Mouse (Mus musculus): ENCODE data around the gene Cfdp1. TPM values are rescaled to one million over a fixed set of nuclear protein-coding genes. Genes with fewer than 3 reads are reported as not detected.

Cfdp1 gene
- polyA plus RNA-seq, 1 experiment from 2014 or later = 206 TPM

DNA sequence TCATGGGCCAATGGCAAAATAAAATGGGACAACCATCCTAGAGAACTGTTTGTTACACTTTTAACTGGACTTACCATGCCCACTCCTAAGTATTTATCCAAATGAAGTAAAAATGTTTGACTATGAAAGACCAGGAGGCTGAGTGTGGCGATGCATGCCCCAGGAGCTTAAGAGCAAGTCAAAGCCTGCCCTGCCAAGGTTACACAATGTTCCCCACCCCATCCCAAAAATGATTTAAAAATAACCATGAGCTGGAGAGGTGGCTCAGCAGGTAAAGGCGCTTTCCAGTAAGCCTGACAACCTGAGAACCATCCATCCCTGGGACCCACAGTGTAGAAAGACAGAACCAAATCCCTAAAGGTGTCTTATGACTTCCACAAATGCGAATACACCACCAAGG is 35.5 kb downstream of the Cfdp1 start:
- Histone ChIP-seq H3K4me3 (ENCODE audit: low read depth, low read length) (no peak overlapping the region), H3K4me2 (ENCODE audit: low read depth, low read length, severe bottlenecking) (no peak overlapping the region), H3K9ac (ENCODE audit: low read length) (no peak overlapping the region), H3K36me3 (ENCODE audit: control insufficient read depth, insufficient read depth, low read length) (no peaks in the 10 kb centered on the region; the same call in 1 of the 2 replicates), H3K27me3 (ENCODE audit: control insufficient read depth, insufficient read depth, low read length) (no peaks in the 10 kb centered on the region), H3K27ac (ENCODE audit: low read depth, low read length) (no peak overlapping the region), H3K9me3 (ENCODE audit: control insufficient read depth, low read length) (no peaks in the 10 kb centered on the region), H3K4me1 (replicated peaks; ENCODE audit: control insufficient read depth, insufficient read depth, low read length) (no peaks in the 10 kb centered on the region)
- DNase-seq (ENCODE audit: low spot score) (no peak), ATAC-seq (replicated peaks; ENCODE audit: low FRiP score) (no peak)
- 90% methylated on average over 3 of the region's 3 CpGs for WGBS

GRCm38 (mm10) chr8:111815078-111815477 is 39.0 kb downstream of the Cfdp1 start:
- ATAC-seq (replicated peaks; ENCODE audit: low FRiP score) = no peak
- H3K4me1 ChIP-seq (replicated peaks; ENCODE audit: control insufficient read depth, insufficient read depth, low read length) = no peaks in the 10 kb centered on the region
- no peak overlapping the region for H3K9ac ChIP-seq (ENCODE audit: low read length)
- DNase-seq (ENCODE audit: low spot score) = no peak
- WGBS = 85% methylated on average over 4 of the region's 4 CpGs
- H3K27me3 ChIP-seq (ENCODE audit: control insufficient read depth, insufficient read depth, low read length) = no peaks in the 10 kb centered on the region
- no peak overlapping the region for H3K4me3 ChIP-seq (ENCODE audit: low read depth, low read length)
- no peak overlapping the region for H3K27ac ChIP-seq (ENCODE audit: low read depth, low read length)
- H3K4me2 ChIP-seq (ENCODE audit: low read depth, low read length, severe bottlenecking) = no peak overlapping the region
- H3K9me3 ChIP-seq (ENCODE audit: control insufficient read depth, low read length) = no peaks in the 10 kb centered on the region
- H3K36me3 ChIP-seq (ENCODE audit: control insufficient read depth, insufficient read depth, low read length) = no peaks in the 10 kb centered on the region

DNA sequence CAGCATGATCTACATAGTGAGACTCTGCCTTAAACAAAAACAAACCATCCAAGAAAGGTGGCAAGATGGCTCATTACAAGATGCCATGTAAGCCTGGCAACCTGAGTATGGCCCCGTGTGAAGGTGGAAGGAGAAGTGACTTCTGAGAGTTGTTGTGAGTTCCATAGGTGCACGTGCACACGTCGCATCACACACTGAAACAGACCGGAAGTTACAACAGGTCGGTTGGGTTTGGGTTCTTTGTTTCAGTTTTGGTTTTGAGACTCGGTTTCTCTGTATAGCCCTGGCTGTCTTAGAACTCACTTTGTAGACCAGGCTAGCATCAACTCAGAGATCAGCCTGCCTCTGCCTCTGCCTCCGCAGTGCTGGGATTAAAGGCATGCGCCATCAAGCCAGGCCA is 40.3 kb downstream of the Cfdp1 start:
- H3K4me2 ChIP-seq (ENCODE audit: low read depth, low read length, severe bottlenecking) = no peak overlapping the region
- no peak overlapping the region for H3K9ac ChIP-seq (ENCODE audit: low read length)
- H3K27ac ChIP-seq (ENCODE audit: low read depth, low read length) = no peak overlapping the region
- H3K4me3 ChIP-seq (ENCODE audit: low read depth, low read length) = no peak overlapping the region
- no peak for ATAC-seq (replicated peaks; ENCODE audit: low FRiP score)
- no peaks in the 10 kb centered on the region for H3K9me3 ChIP-seq (ENCODE audit: control insufficient read depth, low read length)
- no peaks in the 10 kb centered on the region for H3K36me3 ChIP-seq (ENCODE audit: control insufficient read depth, insufficient read depth, low read length)
- H3K27me3 ChIP-seq (ENCODE audit: control insufficient read depth, insufficient read depth, low read length) = no peaks in the 10 kb centered on the region
- H3K4me1 ChIP-seq (replicated peaks; ENCODE audit: control insufficient read depth, insufficient read depth, low read length) = no peaks in the 10 kb centered on the region
- DNase-seq (ENCODE audit: low spot score) = no peak
- 97% methylated on average over 9 of the region's 9 CpGs for WGBS

GRCm38 (mm10) chr8:111812835-111813234 is 41.3 kb downstream of the Cfdp1 start:
- DNase-seq (ENCODE audit: low spot score) = no peak
- H3K4me2 ChIP-seq (ENCODE audit: low read depth, low read length, severe bottlenecking) = no peak overlapping the region
- no peaks in the 10 kb centered on the region for H3K36me3 ChIP-seq (ENCODE audit: control insufficient read depth, insufficient read depth, low read length)
- H3K9me3 ChIP-seq (ENCODE audit: control insufficient read depth, low read length) = no peaks in the 10 kb centered on the region
- H3K4me1 ChIP-seq (replicated peaks; ENCODE audit: control insufficient read depth, insufficient read depth, low read length) = no peaks in the 10 kb centered on the region
- no peak overlapping the region for H3K27ac ChIP-seq (ENCODE audit: low read depth, low read length)
- no peaks in the 10 kb centered on the region for H3K27me3 ChIP-seq (ENCODE audit: control insufficient read depth, insufficient read depth, low read length)
- H3K9ac ChIP-seq (ENCODE audit: low read length) = no peak overlapping the region
- no peak for ATAC-seq (replicated peaks; ENCODE audit: low FRiP score)
- H3K4me3 ChIP-seq (ENCODE audit: low read depth, low read length) = no peak overlapping the region
- WGBS = 89% methylated on average over 1 of the region's 1 CpGs

DNA sequence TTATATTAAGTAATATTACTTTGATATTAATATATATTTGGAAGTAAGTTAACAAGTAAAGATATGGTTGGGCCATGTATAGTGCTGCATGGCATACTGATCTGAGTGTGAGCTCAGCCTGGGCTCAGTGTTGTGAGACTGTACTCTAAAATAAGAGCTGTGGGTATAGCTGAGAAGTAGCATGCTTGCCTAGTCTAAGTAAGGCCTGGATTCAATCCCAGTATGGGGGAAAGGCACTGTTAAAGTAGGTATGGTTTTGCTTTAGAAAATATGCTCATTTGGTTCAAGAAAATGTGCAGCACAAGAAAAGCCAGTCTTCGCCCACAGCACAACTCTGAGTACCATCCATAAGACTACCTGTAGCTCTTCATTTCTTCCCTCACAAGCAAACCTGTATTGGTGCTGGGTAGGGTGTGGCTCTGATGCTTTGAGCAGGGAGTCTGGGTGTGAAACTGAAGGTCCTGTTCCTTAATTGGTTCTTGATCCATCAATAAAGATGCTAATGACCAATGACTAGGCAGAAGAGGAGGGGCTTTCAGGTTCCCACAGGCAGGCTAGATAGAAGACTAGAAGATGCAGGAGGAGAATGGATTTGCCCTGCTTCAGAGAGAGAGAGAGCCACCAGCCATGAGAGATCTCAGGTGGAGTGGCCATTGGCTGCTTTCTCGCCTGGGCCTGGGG is 43.3 kb downstream of the Cfdp1 start:
- Histone ChIP-seq H3K4me1 (replicated peaks; ENCODE audit: control insufficient read depth, insufficient read depth, low read length) (no peaks in the 10 kb centered on the region), H3K9ac (ENCODE audit: low read length) (no peak overlapping the region), H3K4me2 (ENCODE audit: low read depth, low read length, severe bottlenecking) (no peak overlapping the region), H3K27me3 (ENCODE audit: control insufficient read depth, insufficient read depth, low read length) (no peaks in the 10 kb centered on the region), H3K4me3 (ENCODE audit: low read depth, low read length) (no peak overlapping the region), H3K36me3 (ENCODE audit: control insufficient read depth, insufficient read depth, low read length) (no peaks in the 10 kb centered on the region), H3K27ac (ENCODE audit: low read depth, low read length) (no peak overlapping the region), H3K9me3 (ENCODE audit: control insufficient read depth, low read length) (no peaks in the 10 kb centered on the region)
- DNase-seq (ENCODE audit: low spot score) = no peak
- no peak for ATAC-seq (replicated peaks; ENCODE audit: low FRiP score)
- WGBS = 78% methylated on average over 2 of the region's 2 CpGs

DNA sequence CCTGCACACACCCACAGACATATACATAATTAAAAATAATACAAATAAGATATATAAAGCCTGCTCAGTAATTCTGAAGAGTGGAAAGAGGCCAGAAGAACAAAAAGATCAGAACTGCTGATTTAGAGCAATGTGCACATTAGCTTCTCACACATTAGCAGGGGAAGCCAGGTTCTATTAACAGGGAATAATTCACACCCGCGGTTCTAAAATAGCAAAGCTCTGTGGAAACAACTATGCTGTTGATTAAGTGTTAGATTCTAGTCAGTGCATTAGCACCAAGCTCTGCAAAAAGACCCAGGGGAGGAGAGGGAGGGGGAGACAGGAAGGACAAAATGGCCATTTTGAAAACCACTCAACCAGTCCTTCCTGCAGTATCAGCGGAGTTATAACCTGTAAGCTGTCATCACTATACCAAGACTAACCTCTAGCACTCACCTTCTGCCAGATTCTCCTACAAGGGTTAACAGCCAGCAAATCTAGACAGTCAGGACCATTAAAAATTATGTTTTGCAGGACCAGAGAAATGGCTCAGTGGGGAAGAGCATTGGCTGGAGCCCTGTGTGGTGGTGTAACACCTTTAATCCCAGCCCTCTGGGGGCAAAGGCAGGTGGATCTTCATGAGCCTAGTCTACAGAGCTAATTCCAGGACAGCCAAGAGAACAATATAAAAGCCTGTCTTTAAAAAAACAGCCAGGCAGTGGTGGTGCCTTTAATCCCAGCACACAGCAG is 45.0 kb downstream of the Cfdp1 start:
- H3K4me2 ChIP-seq (ENCODE audit: low read depth, low read length, severe bottlenecking) = no peak overlapping the region
- H3K4me1 ChIP-seq (replicated peaks; ENCODE audit: control insufficient read depth, insufficient read depth, low read length) = no peaks in the 10 kb centered on the region
- no peak for DNase-seq (ENCODE audit: low spot score)
- H3K9ac ChIP-seq (ENCODE audit: low read length) = no peak overlapping the region
- WGBS = 83% methylated on average over 3 of the region's 3 CpGs
- no peaks in the 10 kb centered on the region for H3K27me3 ChIP-seq (ENCODE audit: control insufficient read depth, insufficient read depth, low read length)
- H3K27ac ChIP-seq (ENCODE audit: low read depth, low read length) = no peak overlapping the region
- H3K4me3 ChIP-seq (ENCODE audit: low read depth, low read length) = no peak overlapping the region
- no peaks in the 10 kb centered on the region for H3K9me3 ChIP-seq (ENCODE audit: control insufficient read depth, low read length)
- ATAC-seq (replicated peaks; ENCODE audit: low FRiP score) = no peak
- H3K36me3 ChIP-seq (ENCODE audit: control insufficient read depth, insufficient read depth, low read length) = no peaks in the 10 kb centered on the region

GRCm38 (mm10) chr8:111808006-111808405 is 46.1 kb downstream of the Cfdp1 start:
- Histone ChIP-seq H3K4me2 (ENCODE audit: low read depth, low read length, severe bottlenecking) (no peak overlapping the region), H3K36me3 (ENCODE audit: control insufficient read depth, insufficient read depth, low read length) (no peaks in the 10 kb centered on the region), H3K4me1 (replicated peaks; ENCODE audit: control insufficient read depth, insufficient read depth, low read length) (no peaks in the 10 kb centered on the region), H3K27me3 (ENCODE audit: control insufficient read depth, insufficient read depth, low read length) (no peaks in the 10 kb centered on the region), H3K9ac (ENCODE audit: low read length) (no peak overlapping the region), H3K9me3 (ENCODE audit: control insufficient read depth, low read length) (no peaks in the 10 kb centered on the region), H3K27ac (ENCODE audit: low read depth, low read length) (no peak overlapping the region), H3K4me3 (ENCODE audit: low read depth, low read length) (no peak overlapping the region)
- WGBS = 96% methylated on average over 3 of the region's 3 CpGs
- ATAC-seq (replicated peaks; ENCODE audit: low FRiP score) = no peak
- no peak for DNase-seq (ENCODE audit: low spot score)

DNA sequence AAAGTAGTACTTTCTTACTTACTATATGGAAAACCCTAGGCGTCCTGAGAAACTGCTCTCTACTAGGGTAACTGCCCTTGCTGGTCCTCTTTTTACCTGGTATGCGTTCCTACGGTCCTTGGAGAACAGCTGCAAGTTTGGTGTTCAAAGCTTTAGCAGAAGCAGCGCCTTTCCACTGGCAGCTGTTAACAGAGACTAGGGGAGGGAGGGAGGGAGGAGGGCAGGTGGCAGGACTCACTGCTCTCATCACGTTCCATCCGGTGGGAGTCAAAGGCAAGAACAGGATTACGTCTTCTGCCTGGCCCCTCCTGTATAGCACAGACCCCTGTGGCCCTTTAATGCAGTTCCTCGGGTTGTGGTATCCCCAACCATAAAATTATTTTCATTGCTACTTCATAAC is 50.7 kb downstream of the Cfdp1 start:
- Histone ChIP-seq H3K27ac (ENCODE audit: low read depth, low read length) (no peak overlapping the region), H3K27me3 (ENCODE audit: control insufficient read depth, insufficient read depth, low read length) (no peaks in the 10 kb centered on the region), H3K9ac (ENCODE audit: low read length) (no peak overlapping the region), H3K4me2 (ENCODE audit: low read depth, low read length, severe bottlenecking) (no peak overlapping the region), H3K4me3 (ENCODE audit: low read depth, low read length) (no peak overlapping the region), H3K9me3 (ENCODE audit: control insufficient read depth, low read length) (no peaks in the 10 kb centered on the region), H3K36me3 (ENCODE audit: control insufficient read depth, insufficient read depth, low read length) (no peaks in the 10 kb centered on the region), H3K4me1 (replicated peaks; ENCODE audit: control insufficient read depth, insufficient read depth, low read length) (no peaks in the 10 kb centered on the region)
- ATAC-seq (replicated peaks; ENCODE audit: low FRiP score) (no peak), DNase-seq (ENCODE audit: low spot score) (no peak)
- 94% methylated on average over 8 of the region's 8 CpGs for WGBS

DNA sequence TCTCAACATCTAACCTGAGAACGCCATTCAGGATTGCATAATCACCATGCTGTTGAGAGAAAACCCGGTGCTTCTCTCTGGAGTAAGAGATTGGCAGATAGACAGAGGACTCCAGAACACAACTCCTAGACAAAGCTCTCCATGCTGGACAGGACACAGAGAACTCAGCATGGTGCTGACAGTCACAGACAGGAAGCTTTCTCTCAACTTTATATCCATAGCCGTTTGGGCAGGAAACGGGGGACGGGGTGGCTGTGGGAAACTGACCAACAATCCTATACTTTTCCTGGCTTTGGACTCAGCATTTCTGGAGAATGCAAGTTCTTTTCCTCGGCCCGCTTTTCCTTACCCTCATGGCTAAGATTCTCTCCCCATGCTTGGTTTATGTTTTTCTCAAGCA is 51.8 kb downstream of the Cfdp1 start:
- no peak for DNase-seq (ENCODE audit: low spot score)
- Histone ChIP-seq H3K27ac (ENCODE audit: low read depth, low read length) (no peak overlapping the region), H3K9ac (ENCODE audit: low read length) (no peak overlapping the region), H3K36me3 (ENCODE audit: control insufficient read depth, insufficient read depth, low read length) (no peaks in the 10 kb centered on the region), H3K4me2 (ENCODE audit: low read depth, low read length, severe bottlenecking) (no peak overlapping the region), H3K4me1 (replicated peaks; ENCODE audit: control insufficient read depth, insufficient read depth, low read length) (no peaks in the 10 kb centered on the region), H3K4me3 (ENCODE audit: low read depth, low read length) (no peak overlapping the region), H3K27me3 (ENCODE audit: control insufficient read depth, insufficient read depth, low read length) (no peaks in the 10 kb centered on the region), H3K9me3 (ENCODE audit: control insufficient read depth, low read length) (no peaks in the 10 kb centered on the region)
- no peak for ATAC-seq (replicated peaks; ENCODE audit: low FRiP score)
- 90% methylated on average over 7 of the region's 7 CpGs for WGBS
